Mouse (Mus musculus) olfactory bulb, adult 2 months (tissue): ENCODE data around the gene Klhdc3. TPM values are rescaled to one million over a fixed set of nuclear protein-coding genes. Genes with fewer than 3 reads are reported as not detected.

Experiments
- H3K27ac ChIP-seq: fragments of 200-500 bp; 2 replicates; pipeline ENCODE4 v1.5.1; 2012; ENCODE audit warnings: low read depth, low read length; ENCODE audit not compliant: insufficient read depth
- H3K4me1 ChIP-seq: fragments of 200-500 bp; 2 replicates; pipeline ENCODE4 v1.6.1; 2012; ENCODE audit warnings: low read length; ENCODE audit not compliant: control insufficient read depth, insufficient read depth
- H3K4me3 ChIP-seq: fragments of 200-500 bp; 2 replicates; pipeline ENCODE4 v1.5.1; 2012; ENCODE audit warnings: mild to moderate bottlenecking, low read depth, low read length, moderate library complexity; ENCODE audit not compliant: insufficient read depth
- CTCF ChIP-seq: fragments of 200-500 bp; IDR thresholded peaks from 2 replicates; pipeline ENCODE4 v1.5.1; 2012; ENCODE audit warnings: low read depth, mild to moderate bottlenecking, low read length, moderate library complexity; ENCODE audit not compliant: insufficient read depth
- POLR2A ChIP-seq: fragments of 200-500 bp; IDR thresholded peaks from 2 replicates; pipeline ENCODE4 v1.6.1; 2012; ENCODE audit warnings: mild to moderate bottlenecking, low read depth, low read length, moderate library complexity; ENCODE audit not compliant: insufficient read depth
- WGBS: fragments of 180-500 bp; shearing (Covaris S2); methylation state at CpG from one replicate; pipeline ENCODE4 v1.1.7; 2018; 5-methylcytosine and 5-hydroxymethylcytosine counted together
- polyA plus RNA-seq: library from polyadenylated mRNA; stranded (reverse); fragments of >200 nt; gene quantifications from 2 replicates; pipeline ENCODE4 v1.2.4, GENCODE M21; 2012; ENCODE audit warnings: low replicate concordance; ENCODE audit not compliant: missing spikeins, insufficient read depth, insufficient read length

Klhdc3 gene
- polyA plus RNA-seq, 1 experiment: not detected

GRCm38 (mm10) chr17:46673850-46674529, 6.7 kb downstream of the Klhdc3 start, which contains the start of gene Rrp36:
TSS of gene Rrp36 (minus strand) at chr17:46674352.
- Histone ChIP-seq H3K4me3 (peak within 1 kb of the TSS; percentile 95), H3K27ac (peak within 1 kb of the TSS; percentile 10; the same call in 1 of the 2 replicates), H3K4me1 (peaks cover 19% of the 10 kb centered on the region)
- WGBS: under 1% methylated on average over 43 of the region's 43 CpGs
- TF ChIP-seq CTCF: no peak
- peak; percentile 50; the same call in 1 of the 2 replicates for TF ChIP-seq POLR2A

GRCm38 (mm10) chr17:46669911-46670310, 10.8 kb downstream of the Klhdc3 start:
- TF ChIP-seq CTCF: no peak
- TF ChIP-seq POLR2A: no peak
- H3K27ac ChIP-seq: no peak overlapping the region
- no peak overlapping the region for H3K4me3 ChIP-seq
- WGBS: 95% methylated on average over 10 of the region's 10 CpGs
- H3K4me1 ChIP-seq: peaks cover 9% of the 10 kb centered on the region; the same call in 1 of the 2 replicates

GRCm38 (mm10) chr17:46667712-46668111, 13.0 kb downstream of the Klhdc3 start:
- TF ChIP-seq CTCF: no peak
- no peak for TF ChIP-seq POLR2A
- Histone ChIP-seq H3K27ac (no peak overlapping the region), H3K4me3 (no peak overlapping the region), H3K4me1 (no peaks in the 10 kb centered on the region; the same call in 1 of the 2 replicates)
- WGBS: 91% methylated on average over 16 of the region's 16 CpGs

GRCm38 (mm10) chr17:46662730-46663129, 18.0 kb downstream of the Klhdc3 start:
- H3K27ac ChIP-seq: no peak overlapping the region
- no peak for TF ChIP-seq CTCF
- no peak for TF ChIP-seq POLR2A
- no peaks in the 10 kb centered on the region for H3K4me1 ChIP-seq
- WGBS: 38% methylated on average over 5 of the region's 5 CpGs
- H3K4me3 ChIP-seq: no peak overlapping the region

GRCm38 (mm10) chr17:46661981-46662380, 18.7 kb downstream of the Klhdc3 start:
- Histone ChIP-seq H3K27ac (no peak overlapping the region), H3K4me1 (no peaks in the 10 kb centered on the region), H3K4me3 (no peak overlapping the region)
- no peak for TF ChIP-seq CTCF
- TF ChIP-seq POLR2A: no peak
- 85% methylated on average over 12 of the region's 12 CpGs for WGBS

GRCm38 (mm10) chr17:46661351-46661750, 19.4 kb downstream of the Klhdc3 start:
- Histone ChIP-seq H3K4me1 (no peaks in the 10 kb centered on the region), H3K27ac (no peak overlapping the region), H3K4me3 (no peak overlapping the region)
- TF ChIP-seq POLR2A (no peak), CTCF (no peak)
- WGBS: 95% methylated on average over 9 of the region's 9 CpGs

GRCm38 (mm10) chr17:46656054-46656453, 24.7 kb downstream of the Klhdc3 start:
- no peak overlapping the region for H3K4me3 ChIP-seq
- 92% methylated on average over 6 of the region's 6 CpGs for WGBS
- no peak for TF ChIP-seq CTCF
- no peak for TF ChIP-seq POLR2A
- H3K4me1 ChIP-seq: peaks cover 13% of the 10 kb centered on the region
- H3K27ac ChIP-seq: no peak overlapping the region

GRCm38 (mm10) chr17:46651755-46652547, 28.8 kb downstream of the Klhdc3 start:
- Histone ChIP-seq H3K4me3 (peak overlapping the region; percentile 59; the same call in 1 of the 2 replicates), H3K27ac (no peak overlapping the region), H3K4me1 (peaks cover 20% of the 10 kb centered on the region)
- WGBS: 65% methylated on average over 20 of the region's 20 CpGs
- TF ChIP-seq CTCF (no peak), POLR2A (no peak)

- TF ChIP-seq POLR2A: no peak
- no peak for TF ChIP-seq CTCF
- Histone ChIP-seq H3K4me3 (peak overlapping the region; percentile 59), H3K27ac (no peak overlapping the region), H3K4me1 (peaks cover 20% of the 10 kb centered on the region)
- 70% methylated on average over 17 of the region's 17 CpGs for WGBS
These were observed 29.4 kb downstream of the Klhdc3 start for GRCm38 (mm10) chr17:46651292-46651691.
